Mouse (Mus musculus) ovary, postnatal 14 days (tissue): ENCODE measurements around the gene Tbce.

Experiments used
- DNase-seq: peaks from one replicate; pipeline ENCODE4 v3.0.0; 2022; ENCODE audit warnings: low spot score

Tbce gene

DNA sequence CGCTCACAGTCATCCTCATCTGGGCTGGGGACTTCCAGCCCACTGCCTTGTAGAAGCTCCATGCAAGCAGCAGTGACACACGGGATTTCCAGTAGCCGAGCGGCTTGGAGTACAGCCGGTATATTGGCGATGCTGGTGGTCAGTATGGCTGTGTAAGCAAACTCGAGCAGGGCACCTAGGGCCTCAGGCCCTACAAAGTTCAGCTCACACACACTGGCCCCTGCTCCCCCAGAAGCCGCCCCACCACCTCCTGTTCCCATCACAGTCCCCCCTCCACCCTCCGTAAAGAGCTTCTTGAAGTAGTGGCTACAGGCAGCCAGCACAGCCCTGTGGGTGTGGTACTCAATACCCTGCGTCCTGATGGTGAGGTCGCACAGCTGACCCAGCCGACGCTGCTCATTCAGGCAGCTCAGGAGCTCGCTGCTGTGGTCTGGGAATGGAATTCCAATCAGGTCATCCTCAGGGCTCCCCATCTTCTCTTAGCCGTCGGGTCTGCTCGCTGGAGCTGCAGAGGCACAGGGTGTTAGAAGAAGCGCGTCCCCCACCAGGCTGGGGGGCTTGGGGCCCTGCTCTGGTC lies 74.0 kb downstream of the Tbce start:
- no peak for DNase-seq

DNA sequence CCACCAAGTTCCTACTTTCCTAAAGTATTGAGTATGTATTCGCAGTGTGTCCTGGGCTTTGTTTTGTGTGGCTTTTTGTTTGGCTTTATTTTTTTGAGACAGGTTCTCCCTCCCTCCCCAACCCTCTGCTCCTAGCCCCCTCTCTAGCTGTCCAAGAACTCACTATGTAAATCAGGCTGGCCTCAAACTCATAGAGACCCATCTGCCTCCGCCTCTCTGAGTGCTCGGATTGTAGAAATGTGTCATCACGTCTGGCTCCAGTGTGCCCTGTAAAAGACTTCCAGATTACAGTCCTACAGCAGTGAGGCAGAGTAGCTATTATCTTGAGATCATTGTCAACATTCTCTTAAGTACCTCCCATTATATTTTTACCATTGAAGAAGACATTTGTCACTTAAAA lies 78.4 kb downstream of the Tbce start:
- no peak for DNase-seq

DNA sequence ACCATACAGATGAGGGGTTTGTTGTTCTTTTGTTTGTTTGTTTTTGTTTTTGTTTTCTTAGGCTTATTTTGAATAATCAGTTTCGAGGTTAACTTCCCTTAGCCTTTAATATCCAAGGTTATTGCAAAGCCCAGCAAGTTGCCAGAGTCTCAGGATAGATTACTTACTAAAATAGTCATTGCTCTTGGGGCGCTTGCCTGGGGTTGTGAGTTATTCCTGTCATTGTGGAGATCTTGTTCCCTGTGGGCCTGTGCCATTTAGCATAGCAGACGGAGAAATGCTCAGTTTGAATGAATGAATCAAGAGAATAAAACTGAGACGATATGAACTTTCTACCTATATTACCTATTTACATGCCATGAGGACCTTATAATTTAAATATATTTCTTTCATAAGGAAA lies 79.2 kb downstream of the Tbce start:
- no peak for DNase-seq

DNA sequence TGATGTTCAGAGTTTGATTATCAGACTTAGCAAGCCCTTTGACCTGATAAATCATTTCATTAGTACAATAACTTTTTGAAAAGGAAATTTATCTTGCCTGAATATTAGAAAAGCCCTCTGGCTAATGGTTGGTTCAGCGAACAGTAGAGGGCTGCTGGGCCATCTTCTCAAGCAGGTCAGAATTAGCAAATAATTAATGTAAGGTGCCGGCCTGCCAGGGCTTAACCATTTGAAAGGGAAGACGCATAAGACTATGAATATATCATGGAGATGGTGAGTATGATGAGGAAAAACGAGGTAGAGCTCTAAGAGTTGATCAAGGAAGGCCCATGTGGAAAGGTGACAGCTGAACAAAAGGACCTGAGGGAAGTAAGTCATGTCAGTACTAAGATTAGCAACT lies 82.8 kb downstream of the Tbce start:
- no peak for DNase-seq

DNA sequence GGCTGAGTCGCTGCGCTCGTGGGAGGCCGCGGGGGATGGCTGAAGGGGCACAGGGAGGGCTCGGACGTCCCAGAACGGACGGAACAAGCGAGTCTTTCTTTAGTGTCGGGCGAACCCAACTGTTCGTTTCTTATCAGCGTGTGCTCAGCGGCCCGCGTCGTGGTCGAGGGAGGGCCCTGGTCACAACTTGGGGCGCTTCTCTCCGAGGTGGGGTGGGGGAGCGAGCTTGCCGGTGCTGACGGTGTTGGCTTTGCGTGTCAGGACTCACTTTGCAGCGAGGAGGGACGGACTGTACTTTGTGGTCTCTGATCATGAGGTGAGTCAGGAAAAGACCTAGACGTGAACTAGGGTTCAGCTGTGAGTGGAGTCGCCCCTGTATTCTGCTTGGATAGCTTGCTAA lies 84.5 kb downstream of the Tbce start:
- DNase-seq: no peak

DNA sequence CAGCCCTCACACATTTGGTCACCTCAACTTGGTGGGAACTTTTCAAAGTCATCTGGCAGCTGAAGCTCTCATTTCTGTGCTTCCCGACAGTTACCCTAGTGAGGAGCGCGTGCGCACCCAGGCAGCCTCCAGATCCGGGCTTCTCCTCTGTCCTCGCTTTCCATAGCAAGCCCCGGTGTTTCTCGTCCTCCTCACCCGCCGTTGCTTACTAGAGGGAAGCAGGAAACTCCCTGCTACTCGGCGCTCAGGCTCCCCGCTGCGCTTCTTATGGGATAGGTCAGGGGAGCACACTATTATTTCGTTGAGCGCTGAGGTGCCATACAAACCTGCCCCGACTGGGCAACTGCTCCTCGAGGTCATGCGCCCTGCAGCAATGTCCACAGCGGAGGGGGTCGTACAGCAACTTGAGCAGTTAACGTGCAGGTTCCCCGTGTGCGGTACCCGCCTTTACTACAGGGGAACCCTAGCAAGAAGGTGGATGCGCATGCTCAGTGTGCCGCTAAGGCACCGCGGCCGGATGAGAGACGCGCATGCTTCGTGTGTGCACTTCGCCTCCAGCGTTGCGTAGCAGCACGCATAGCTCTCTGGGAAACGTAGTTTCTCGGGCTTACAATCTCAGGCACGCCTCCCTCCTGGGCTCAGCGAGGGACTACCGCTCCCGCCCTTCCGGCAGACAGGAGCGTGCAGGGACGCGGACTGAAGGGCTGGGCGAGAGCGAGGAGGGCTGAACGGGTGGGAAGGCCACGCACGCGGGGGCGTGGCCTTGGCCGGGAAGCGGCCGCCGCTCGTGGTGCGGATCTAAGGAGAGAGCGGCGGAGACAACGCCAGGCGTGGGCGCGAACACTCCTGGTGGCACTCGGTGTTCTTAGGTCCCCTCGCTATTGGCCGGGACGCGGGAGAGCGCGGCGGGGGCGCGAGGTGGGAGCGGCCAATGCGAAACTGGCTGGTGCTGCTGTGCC lies 85.3 kb downstream of the Tbce start, which contains the start of gene B3galnt2:
TSS of gene B3galnt2 (plus strand) at position 596 of the 959 bp plus-strand sequence.
- peak; percentile 84 for DNase-seq
